Mouse (Mus musculus) limb, embryonic 15.5 days (tissue): ENCODE results near the gene Mrps23. TPM values are rescaled to one million over a fixed set of nuclear protein-coding genes. Genes with fewer than 3 reads are reported as not detected.

Experiments
- ATAC-seq: fragments of 200-750 bp; cut with Nextera tagmentation; 2 replicates; pipeline ENCODE4 v1.8.0; 2017; ENCODE audit warnings: low read depth, moderate TSS enrichment; ENCODE audit not compliant: insufficient number of reproducible peaks, low FRiP score, low TSS enrichment
- H3K27ac ChIP-seq: fragments of 300-500 bp; sonication (generic); 2 replicates; pipeline ENCODE4 v1.5.1; 2015; ENCODE audit warnings: moderate library complexity, mild to moderate bottlenecking, inconsistent platforms
- H3K27me3 ChIP-seq: fragments of 300-500 bp; sonication (generic); 2 replicates; pipeline ENCODE4 v1.6.1; 2015; ENCODE audit warnings: inconsistent platforms
- H3K36me3 ChIP-seq: fragments of 300-500 bp; sonication (generic); 2 replicates; pipeline ENCODE4 v1.6.1; 2015; ENCODE audit warnings: inconsistent platforms
- H3K4me1 ChIP-seq: fragments of 300-500 bp; sonication (generic); 2 replicates; pipeline ENCODE4 v1.6.1; 2015; ENCODE audit warnings: inconsistent platforms
- H3K4me2 ChIP-seq: fragments of 300-500 bp; sonication (generic); 2 replicates; pipeline ENCODE4 v1.6.1; 2015; ENCODE audit warnings: mild to moderate bottlenecking, inconsistent platforms
- H3K4me3 ChIP-seq: fragments of 300-500 bp; sonication (generic); 2 replicates; pipeline ENCODE4 v1.5.1; 2015; ENCODE audit warnings: mild to moderate bottlenecking, inconsistent platforms
- H3K9ac ChIP-seq: fragments of 300-500 bp; sonication (generic); 2 replicates; pipeline ENCODE4 v1.6.1; 2015; ENCODE audit warnings: inconsistent platforms
- H3K9me3 ChIP-seq: fragments of 300-500 bp; sonication (generic); 2 replicates; pipeline ENCODE4 v1.6.1; 2016; ENCODE audit warnings: inconsistent platforms
- WGBS: fragments of 180-500 bp; shearing (Covaris S2); methylation state at CpG from one replicate; pipeline ENCODE4 v1.1.7; 2015; 5-methylcytosine and 5-hydroxymethylcytosine counted together
- polyA plus RNA-seq: library from polyadenylated mRNA; unstranded; fragments of >200 nt; fragmentation: Nextera tagmentation; extraction: Ambion mirVana; gene quantifications from 2 replicates; pipeline ENCODE4 v1.2.1, GENCODE M21; 2015

Gene Mrps23
- polyA plus RNA-seq, 1 experiment from 2014 or later, result 53.0 TPM

DNA sequence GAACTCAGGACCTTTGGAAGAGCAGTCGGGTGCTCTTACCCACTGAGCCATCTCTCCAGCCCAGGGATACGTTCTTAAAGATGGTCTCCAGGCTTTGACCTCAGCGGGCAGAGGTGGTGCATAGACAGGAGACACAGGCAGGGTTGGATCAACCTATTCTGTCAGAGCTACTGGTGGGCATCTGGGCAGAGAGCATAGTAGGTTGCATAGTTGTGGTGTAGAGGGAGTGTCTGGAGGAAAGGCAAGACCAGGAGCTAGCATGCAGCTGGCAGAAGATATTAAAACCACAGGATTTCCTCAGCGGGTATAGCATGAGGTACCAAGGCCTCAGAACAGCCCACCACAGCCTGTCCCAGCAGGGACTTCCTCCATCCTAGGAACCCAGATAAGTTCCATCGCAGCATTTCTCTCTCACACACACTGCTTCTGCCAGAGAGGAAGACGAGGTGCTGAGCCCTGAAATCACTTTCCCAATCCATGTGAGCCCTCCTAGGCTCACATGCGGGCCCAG, 39.9 kb upstream of the Mrps23 start:
- no peak overlapping the region for H3K4me3 ChIP-seq
- peaks cover 58% of the 10 kb centered on the region for H3K4me1 ChIP-seq
- no peak for ATAC-seq
- no peak overlapping the region; the same call in 1 of the 2 replicates for H3K4me2 ChIP-seq
- 0 out of 2 replicates have a peak, but pooled peaks cover 3% of the 10 kb centered on the region for H3K27me3 ChIP-seq
- H3K27ac ChIP-seq, result peak overlapping the region; percentile 83
- no peaks in the 10 kb centered on the region for H3K9me3 ChIP-seq
- H3K36me3 ChIP-seq, result no peaks in the 10 kb centered on the region
- 62% methylated on average over 7 of the region's 7 CpGs for WGBS
- no peak overlapping the region for H3K9ac ChIP-seq

DNA sequence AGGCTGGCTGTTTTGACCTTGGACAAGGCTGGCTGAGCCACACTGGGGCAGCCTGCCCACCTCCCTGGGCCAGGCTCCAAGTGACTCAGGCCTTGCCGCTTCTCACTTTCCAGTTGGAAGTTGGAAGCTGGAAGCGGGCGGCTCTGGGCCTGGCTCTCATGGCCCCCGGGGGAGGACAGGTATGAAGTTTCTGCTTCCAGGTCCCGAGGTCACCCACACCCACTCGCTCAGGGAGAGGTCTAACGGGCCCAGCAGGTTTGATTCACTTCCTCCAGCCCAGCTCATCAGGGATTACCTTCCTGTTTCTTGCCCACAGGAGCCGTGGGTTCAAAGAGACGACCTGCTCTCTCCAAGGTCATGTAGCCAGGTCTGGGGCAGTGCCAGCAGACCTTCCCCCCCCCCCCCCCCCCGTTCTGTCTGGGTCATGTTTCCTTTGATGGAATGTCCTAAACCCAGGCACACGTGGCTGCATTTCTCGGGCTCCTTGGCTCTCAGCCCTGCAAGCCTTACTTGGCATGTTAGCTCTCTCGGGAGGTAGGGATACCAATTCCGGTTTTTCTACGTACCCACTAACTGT, 39.3 kb upstream of the Mrps23 start:
- no peaks in the 10 kb centered on the region for H3K36me3 ChIP-seq
- H3K4me3 ChIP-seq, result no peak overlapping the region
- peak overlapping the region; percentile 2; the same call in 1 of the 2 replicates for H3K4me2 ChIP-seq
- H3K9me3 ChIP-seq, result no peaks in the 10 kb centered on the region
- H3K4me1 ChIP-seq, result peaks cover 57% of the 10 kb centered on the region
- peaks cover 3% of the 10 kb centered on the region; the same call in 1 of the 2 replicates for H3K27me3 ChIP-seq
- no peak overlapping the region for H3K9ac ChIP-seq
- 9% methylated on average over 15 of the region's 15 CpGs for WGBS
- peak overlapping the region; percentile 83 for H3K27ac ChIP-seq
- ATAC-seq, result no peak

DNA sequence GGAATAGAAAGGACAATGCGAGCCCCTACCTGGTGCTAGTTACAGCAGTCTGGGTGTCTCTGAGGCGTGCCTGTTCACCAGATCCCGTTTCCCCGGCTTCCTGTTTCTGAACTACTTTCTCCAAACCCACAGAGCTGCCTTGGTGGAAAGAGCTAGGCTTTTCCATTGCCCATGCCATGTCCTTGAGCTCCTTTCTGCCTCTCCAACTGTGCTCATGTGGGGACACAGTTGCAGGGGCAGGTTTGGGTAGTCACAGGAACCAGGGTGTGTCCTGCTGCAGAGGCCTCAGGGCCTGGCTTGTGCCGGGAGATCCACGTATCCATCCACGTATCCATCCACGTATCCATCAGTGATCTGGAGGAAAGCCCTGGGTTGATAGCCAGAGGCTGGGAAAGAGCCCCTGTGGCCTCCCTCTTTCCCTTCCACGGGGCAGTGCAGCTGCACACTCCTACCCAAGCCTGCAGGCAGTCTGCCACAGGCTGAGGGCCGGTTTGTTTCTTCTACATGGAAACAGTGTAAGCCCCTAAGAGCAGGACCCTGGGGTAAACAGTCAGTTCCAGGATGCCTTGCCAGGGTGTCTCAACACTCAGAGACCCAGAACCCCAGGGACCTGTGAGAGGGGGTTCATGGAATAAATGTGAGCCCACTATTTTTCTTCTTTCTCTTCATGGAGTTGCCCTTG, 38.4 kb upstream of the Mrps23 start:
- no peak for ATAC-seq
- Histone ChIP-seq H3K4me3 (no peak overlapping the region), H3K27ac (peak overlapping the region; percentile 83), H3K4me1 (peaks cover 49% of the 10 kb centered on the region), H3K36me3 (no peaks in the 10 kb centered on the region), H3K27me3 (peaks cover 3% of the 10 kb centered on the region; the same call in 1 of the 2 replicates), H3K4me2 (peak overlapping the region; percentile 2; the same call in 1 of the 2 replicates), H3K9me3 (no peaks in the 10 kb centered on the region), H3K9ac (no peak overlapping the region)
- WGBS, result 34% methylated on average over 10 of the region's 10 CpGs

DNA sequence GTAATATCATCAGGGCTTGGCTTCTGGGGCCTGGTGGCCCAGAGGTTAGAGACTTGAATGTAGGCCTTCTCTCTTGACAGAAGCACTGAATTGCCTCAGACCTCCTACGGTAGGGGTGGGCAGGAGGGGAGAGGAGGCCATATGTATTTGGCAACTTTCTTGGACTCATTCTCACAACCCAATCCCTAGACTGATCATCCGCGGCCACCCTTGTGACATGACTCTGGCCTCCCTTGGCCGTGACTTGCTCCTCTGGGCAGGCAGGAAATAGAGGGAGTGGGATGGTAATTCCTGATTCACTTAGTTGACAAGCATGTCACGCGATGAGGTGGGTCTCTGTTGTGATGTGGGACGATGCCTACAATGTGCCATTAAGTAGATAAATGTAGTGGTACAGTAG, 37.7 kb upstream of the Mrps23 start:
- Histone ChIP-seq H3K4me2 (no peak overlapping the region), H3K4me3 (no peak overlapping the region), H3K27me3 (peaks cover 3% of the 10 kb centered on the region; the same call in 1 of the 2 replicates), H3K27ac (peak overlapping the region; percentile 83; the same call in 1 of the 2 replicates), H3K4me1 (peaks cover 43% of the 10 kb centered on the region), H3K9me3 (no peaks in the 10 kb centered on the region), H3K9ac (no peak overlapping the region), H3K36me3 (0 out of 2 replicates have a peak, but pooled peaks cover 3% of the 10 kb centered on the region)
- no peak for ATAC-seq
- WGBS, result 88% methylated on average over 7 of the region's 7 CpGs

DNA sequence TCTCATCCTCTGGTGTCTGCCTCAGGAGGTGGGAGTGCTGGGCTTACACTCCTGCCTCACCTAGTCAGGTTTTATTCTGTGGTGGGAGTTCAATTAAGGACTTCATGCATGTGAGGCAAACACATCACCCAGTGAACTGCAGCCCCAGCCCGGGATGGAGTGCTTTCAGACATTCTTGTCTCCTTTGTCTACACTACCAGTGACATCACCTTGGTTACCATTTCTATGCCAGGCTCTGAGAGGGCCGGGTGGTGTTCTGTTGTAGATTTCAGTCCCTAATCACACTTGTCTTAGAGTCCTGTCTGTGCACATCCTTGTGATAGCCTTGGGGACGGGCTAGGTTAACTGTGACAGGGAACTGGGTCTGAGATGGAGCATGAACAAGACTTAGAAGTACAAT, 35.6 kb upstream of the Mrps23 start:
- ATAC-seq, result no peak
- Histone ChIP-seq H3K27ac (no peak overlapping the region), H3K27me3 (peaks cover 3% of the 10 kb centered on the region; the same call in 1 of the 2 replicates)

DNA sequence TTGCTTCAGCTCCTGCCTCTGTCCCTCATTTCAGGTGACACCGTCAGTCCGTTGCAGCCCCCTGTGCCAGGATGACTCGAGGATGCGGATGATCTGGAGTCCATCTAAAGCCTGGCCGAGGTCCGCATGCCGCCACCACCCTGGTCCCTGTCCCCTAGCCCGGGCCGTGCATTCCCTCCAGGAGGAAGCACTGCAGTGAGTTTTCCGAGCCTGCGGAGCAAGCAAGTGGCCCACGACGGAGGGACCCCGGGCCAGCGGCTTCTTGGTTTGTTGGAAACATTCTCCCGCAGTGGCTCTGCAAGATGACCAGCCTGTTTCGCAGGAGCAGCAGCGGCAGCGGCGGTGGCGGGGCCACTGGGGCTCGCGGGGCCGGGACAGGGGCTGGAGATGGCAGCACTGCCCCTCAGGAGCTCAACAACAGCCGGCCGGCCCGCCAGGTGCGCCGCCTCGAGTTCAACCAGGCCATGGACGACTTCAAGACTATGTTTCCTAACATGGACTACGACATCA, 34.6 kb upstream of the Mrps23 start:
- ATAC-seq, result no peak
- H3K4me1 ChIP-seq, result peaks cover 51% of the 10 kb centered on the region
- no peaks in the 10 kb centered on the region for H3K9me3 ChIP-seq
- 0 out of 2 replicates have a peak, but pooled peaks cover 3% of the 10 kb centered on the region for H3K36me3 ChIP-seq
- H3K27me3 ChIP-seq, result peaks cover 3% of the 10 kb centered on the region; the same call in 1 of the 2 replicates
- no peak overlapping the region for H3K9ac ChIP-seq
- H3K4me3 ChIP-seq, result no peak overlapping the region
- no peak overlapping the region for H3K27ac ChIP-seq
- 34% methylated on average over 32 of the region's 32 CpGs for WGBS
- H3K4me2 ChIP-seq, result no peak overlapping the region

More for the DNA sequence above, 35.6 kb upstream of the Mrps23 start:
- no peak overlapping the region for H3K4me2 ChIP-seq
- H3K36me3 ChIP-seq, result 0 out of 2 replicates have a peak, but pooled peaks cover 3% of the 10 kb centered on the region
- no peak overlapping the region for H3K9ac ChIP-seq
- H3K9me3 ChIP-seq, result no peaks in the 10 kb centered on the region
- peaks cover 51% of the 10 kb centered on the region for H3K4me1 ChIP-seq
- H3K4me3 ChIP-seq, result no peak overlapping the region
- 61% methylated on average over 3 of the region's 3 CpGs for WGBS

DNA sequence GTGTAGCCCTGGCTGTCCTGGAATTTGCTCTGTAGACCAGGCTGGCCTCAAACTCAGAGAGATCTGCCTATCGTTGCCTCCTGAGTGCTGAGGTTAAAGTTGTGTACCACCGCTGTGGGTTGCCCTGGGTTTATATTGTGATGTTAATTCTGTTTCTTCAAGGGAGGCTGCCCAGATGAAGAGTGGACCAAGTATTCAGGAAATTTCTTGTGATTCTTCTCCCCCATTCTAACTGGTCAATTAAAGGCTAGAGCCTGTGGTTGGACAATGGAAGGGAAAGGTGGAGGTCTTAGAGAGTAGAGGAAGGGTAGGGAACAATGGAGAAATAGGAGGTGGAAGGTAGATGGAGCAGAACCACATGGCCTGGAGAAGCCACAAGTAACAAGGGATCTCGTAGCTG, 33.6 kb upstream of the Mrps23 start:
- WGBS, result 79% methylated on average over 3 of the region's 3 CpGs
- Histone ChIP-seq H3K4me1 (peaks cover 41% of the 10 kb centered on the region), H3K9me3 (no peaks in the 10 kb centered on the region)

DNA sequence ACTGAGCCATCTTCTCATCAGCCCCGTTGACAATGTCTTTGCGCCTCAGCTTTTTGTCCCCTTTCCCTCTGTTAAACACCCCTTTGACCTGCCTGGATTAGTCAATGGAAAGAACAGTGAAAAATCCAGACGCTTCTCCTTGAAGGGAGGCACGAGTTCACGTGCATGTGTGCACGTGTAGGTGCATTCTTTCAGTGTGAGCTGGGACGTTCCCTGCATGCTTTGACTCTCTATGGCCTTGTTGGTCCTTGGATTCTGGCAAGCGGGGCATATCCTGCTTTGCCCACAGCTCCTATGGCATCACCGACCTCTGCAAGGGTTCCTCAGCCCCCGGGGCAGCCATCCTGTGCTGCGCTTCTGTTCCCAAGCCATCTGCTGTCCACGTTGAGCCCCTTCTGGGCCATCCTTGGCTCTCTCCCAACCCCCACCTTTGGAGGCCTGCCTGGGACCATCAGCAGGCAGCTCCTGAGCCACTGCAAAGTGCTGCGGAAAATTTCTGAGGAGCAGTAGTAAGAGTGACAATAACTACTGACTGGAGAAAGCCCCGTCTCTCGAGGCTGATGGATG, 32.2 kb upstream of the Mrps23 start:
- H3K27ac ChIP-seq, result peak overlapping the region; percentile 79
- ATAC-seq, result no peak
- H3K9ac ChIP-seq, result no peak overlapping the region
- H3K4me3 ChIP-seq, result no peak overlapping the region
- H3K27me3 ChIP-seq, result peaks cover 3% of the 10 kb centered on the region; the same call in 1 of the 2 replicates
- H3K9me3 ChIP-seq, result no peaks in the 10 kb centered on the region
- H3K4me1 ChIP-seq, result peaks cover 31% of the 10 kb centered on the region
- no peak overlapping the region for H3K4me2 ChIP-seq
- peaks cover 3% of the 10 kb centered on the region; the same call in 1 of the 2 replicates for H3K36me3 ChIP-seq
- WGBS, result 49% methylated on average over 15 of the region's 15 CpGs

More for the DNA sequence above, 33.6 kb upstream of the Mrps23 start:
- H3K27me3 ChIP-seq, result peaks cover 3% of the 10 kb centered on the region; the same call in 1 of the 2 replicates
- no peak overlapping the region for H3K9ac ChIP-seq
- H3K4me2 ChIP-seq, result no peak overlapping the region
- H3K27ac ChIP-seq, result no peak overlapping the region
- H3K4me3 ChIP-seq, result no peak overlapping the region
- no peak for ATAC-seq
- 0 out of 2 replicates have a peak, but pooled peaks cover 3% of the 10 kb centered on the region for H3K36me3 ChIP-seq

DNA sequence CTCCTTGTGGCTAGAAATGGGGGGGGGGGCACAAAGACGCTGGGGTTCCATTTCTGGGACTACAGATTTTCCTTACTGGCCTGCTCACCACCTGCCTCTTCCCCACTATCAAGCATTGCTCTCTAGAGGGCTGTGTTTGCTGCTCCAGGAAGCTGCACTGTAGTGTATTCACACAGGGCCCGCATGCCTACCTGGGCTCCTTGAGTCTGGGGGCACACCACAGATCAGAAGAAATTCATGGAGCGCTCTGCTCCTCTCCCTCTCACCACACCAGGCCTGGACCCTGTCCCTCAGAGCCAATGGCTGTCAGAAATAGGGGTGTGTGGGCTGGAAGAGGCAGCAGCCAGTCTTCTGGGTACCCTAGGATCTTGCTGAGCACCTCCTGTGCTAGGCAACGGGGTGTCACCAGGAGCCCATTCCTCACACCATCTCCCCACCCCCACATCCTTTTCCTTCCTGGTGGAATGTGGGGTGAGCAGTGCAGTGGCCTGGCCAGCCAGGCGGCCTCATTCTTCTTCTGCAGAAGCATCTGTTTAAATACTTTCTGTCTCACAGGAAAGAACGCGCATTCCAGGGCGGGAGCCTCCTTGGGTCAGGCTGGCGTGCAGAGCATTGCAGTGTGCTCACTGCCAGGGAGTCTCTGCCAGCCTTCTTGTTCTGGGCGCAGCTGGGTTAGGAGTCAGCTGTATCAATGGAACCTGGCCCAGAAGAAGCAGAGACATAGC, 31.4 kb upstream of the Mrps23 start:
- Histone ChIP-seq H3K9me3 (no peaks in the 10 kb centered on the region), H3K4me2 (no peak overlapping the region), H3K27ac (peak overlapping the region; percentile 79), H3K4me3 (no peak overlapping the region), H3K4me1 (peaks cover 31% of the 10 kb centered on the region), H3K36me3 (peaks cover 10% of the 10 kb centered on the region), H3K9ac (no peak overlapping the region), H3K27me3 (peaks cover 3% of the 10 kb centered on the region; the same call in 1 of the 2 replicates)
- WGBS, result 31% methylated on average over 10 of the region's 10 CpGs
- peak; percentile 70; the same call in 1 of the 2 replicates for ATAC-seq

DNA sequence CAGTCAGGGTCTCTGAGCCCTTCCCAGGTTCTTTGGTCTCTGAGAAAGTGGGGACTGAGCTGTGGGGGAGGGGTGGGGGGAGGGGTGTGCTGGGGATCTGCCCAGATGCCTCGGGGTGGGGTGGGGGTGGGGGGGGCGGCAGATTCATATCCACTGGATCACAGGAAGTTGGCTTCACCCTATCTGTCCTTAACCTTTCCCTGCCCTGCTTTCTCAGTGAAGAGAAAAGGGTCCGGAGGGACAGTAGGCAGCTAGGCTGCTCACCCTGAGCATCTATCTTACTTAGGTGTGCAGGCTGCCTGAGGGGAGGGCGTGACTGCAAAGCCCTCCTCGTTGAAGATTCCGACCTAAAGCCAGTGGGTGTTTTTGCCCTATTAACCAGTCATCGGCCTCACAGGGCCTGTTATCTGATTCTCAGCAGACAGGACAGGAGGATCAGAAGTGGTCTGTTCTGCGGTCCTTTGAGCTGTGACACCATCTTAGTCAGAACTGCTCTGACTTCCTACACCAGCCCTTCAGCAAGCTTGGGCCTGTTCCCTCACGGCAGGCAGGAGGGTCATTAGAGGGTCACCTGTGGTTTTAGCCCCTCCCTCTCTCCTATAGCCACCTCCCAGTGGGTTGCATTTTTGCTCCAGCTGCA, 30.7 kb upstream of the Mrps23 start:
- ATAC-seq, result no peak
- H3K4me1 ChIP-seq, result peaks cover 32% of the 10 kb centered on the region
- peaks cover 3% of the 10 kb centered on the region; the same call in 1 of the 2 replicates for H3K27me3 ChIP-seq
- no peaks in the 10 kb centered on the region for H3K9me3 ChIP-seq
- H3K27ac ChIP-seq, result peak overlapping the region; percentile 79
- no peak overlapping the region for H3K9ac ChIP-seq
- H3K4me2 ChIP-seq, result no peak overlapping the region
- no peak overlapping the region for H3K4me3 ChIP-seq
- H3K36me3 ChIP-seq, result peaks cover 12% of the 10 kb centered on the region
- 15% methylated on average over 9 of the region's 9 CpGs for WGBS
